Mouse (Mus musculus) c-Kit-negative CD71-positive TER-119-positive erythroid progenitor cells, embryonic 14.5 days (primary cell): ENCODE measurements around the gene Rdh9.
"Not testable (repeated sequence)": the region's sequence is repeated elsewhere in the genome, so short reads cannot be mapped to it uniquely, and the experiment has no call there.

ENCODE experiments used
- DNase-seq: peaks from one replicate; pipeline ENCODE4 v3.0.0-alpha.2; 2013; ENCODE audit warnings: low read depth, low spot score

Gene Rdh9

DNA sequence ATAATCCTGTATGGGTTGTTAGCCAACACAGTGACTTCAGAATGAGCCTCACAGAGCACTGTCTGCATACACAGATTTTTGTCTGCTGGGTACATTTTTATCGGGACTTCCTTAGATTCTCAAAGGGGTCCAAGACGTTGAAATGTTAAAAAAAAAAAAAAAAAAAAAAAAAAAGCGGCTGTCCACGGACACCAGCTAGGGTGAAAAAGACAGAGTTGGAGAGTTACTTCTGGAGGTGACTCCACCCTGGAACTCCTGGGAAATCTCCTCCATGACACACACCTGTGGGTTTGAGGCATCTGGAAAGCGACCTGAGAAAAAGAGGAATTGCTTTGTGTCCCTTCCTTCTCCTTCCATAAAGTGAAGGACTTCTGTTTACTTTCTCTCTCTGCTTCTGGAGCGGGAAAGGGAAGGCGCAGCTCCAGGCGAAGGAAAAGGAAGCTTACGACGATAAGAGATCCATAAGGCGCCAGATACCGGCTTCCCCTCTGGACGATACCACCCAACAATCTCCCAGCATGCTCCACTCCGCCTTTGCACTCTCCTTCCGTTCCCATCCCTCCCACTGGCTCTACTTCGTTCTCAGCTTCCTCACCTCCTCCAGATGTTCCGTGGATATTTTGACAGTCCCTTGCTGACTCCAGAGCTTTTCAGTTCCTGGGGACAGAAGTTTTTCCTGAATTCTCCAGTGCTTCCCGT is 20.3 kb upstream of the Rdh9 start:
- DNase-seq = no peak

DNA sequence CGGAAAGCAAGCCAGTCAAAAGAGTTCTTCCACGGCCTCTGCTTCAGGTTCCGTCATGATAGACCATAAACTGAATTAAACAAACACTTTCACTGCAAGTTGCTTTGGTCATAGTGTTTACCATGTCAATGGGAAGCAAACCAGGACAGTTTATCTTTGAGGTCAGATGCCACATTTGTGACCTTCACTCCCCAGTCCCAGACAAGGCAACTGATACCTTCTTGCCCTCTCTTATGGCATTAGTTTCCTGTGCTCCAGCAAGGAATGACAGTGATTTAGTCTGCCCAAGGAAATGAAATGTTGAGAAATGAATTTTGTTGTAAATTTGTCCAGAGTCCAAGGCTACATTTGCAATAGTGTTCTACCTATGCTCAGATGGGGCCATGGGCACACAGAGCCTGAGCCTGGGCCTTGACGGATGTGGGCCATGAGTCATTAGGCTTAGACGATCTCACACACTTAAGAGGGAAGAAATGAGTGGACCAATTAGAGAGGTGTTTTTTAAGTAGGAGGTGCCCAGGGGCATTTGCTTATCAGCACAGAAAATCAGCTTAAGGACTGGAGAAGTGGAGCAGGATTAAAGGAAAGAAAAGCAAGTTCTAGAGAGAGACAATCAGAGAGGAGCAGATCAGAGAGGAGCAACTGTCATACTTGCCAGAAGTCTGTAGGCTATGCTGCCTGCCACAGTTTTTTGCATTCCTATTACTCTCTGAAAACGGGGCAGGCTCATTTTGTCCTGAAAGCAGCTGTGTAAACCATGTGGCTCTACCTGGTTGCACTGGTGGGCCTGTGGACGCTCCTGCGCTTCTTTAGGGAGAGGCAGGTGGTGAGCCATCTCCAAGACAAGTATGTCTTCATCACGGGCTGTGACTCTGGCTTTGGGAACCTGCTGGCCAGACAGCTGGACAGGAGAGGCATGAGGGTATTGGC is 16.7 kb upstream of the Rdh9 start, which contains the start of the genes Rdh1 and Rdh16f1:
TSS of gene Rdh1 (plus strand) at position 541 of the 930 bp plus-strand sequence.
TSS of gene Rdh16f1 (plus strand) at position 607 of the 930 bp plus-strand sequence.
- no peak for DNase-seq

DNA sequence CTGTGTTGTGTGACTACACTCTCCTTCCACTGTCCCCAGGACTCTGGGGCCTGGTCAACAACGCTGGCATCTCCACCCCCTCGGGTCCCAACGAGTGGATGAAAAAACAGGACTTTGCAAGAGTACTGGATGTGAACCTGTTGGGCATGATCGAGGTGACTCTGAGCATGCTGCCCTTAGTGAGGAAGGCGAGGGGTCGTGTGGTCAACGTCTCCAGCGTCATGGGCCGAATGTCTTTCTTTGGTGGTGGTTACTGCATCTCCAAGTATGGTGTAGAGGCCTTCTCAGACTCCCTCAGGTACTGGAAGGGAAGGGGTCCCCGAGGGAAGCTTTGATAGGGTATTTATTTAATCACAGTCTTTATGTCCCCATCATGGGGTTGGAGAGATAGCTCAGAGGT is 13.3 kb upstream of the Rdh9 start:
- DNase-seq = not testable (repeated sequence)

DNA sequence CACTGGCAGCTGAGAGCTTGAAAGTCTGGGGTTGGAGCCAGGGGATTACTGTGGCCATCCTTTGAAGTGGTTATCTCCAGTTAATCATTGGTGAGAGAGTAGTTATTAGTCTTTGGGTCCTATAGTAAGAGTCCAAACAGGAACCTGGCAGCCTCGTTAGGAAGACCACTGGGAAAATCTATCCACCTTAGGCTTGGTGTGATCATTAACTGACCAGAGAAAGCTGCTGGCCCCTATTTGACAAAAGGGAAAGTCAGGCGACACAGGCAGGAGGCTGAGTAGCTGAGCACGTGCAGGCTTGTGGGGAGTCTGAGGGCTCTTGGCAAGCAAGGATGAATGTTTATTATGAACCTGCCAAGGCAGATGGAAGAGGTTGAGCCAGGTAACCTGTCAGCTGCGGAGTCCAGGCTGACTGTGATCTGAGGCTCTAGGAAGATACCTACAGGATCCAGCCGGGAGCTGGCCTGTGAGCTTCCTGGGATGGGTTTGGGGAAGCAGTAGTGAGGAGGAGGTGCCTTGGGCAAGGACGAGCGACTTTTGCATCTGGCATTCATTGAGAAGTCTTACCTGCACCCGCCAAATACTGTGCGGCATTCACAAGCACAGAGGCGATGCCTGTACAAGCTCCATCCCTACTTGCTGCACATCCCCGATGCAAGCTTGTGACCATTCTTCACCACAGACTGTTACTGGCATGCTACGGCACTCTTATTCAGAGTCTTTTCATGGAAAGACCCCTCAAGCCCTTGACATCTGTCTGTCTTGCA is 12.1 kb upstream of the Rdh9 start:
- DNase-seq = no peak

DNA sequence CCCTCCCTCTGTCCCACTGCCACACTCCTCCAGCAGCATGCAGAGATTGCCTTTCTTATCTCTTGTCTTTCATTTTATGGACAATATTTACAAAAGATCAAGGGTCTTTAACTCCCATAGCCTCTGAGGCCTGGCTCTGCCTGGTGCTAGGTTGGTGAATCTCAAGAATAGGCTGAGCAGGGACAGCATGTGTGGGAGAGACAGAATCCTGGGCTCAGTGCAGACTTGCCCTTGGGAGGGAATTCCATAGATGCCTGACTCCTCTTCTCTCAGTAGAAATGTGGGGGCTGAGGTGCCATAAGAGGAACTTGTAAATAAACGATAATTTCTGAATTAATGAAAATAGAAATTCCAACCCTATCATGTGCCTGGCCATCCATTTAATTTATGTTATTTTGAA is 9.6 kb upstream of the Rdh9 start:
- no peak for DNase-seq

DNA sequence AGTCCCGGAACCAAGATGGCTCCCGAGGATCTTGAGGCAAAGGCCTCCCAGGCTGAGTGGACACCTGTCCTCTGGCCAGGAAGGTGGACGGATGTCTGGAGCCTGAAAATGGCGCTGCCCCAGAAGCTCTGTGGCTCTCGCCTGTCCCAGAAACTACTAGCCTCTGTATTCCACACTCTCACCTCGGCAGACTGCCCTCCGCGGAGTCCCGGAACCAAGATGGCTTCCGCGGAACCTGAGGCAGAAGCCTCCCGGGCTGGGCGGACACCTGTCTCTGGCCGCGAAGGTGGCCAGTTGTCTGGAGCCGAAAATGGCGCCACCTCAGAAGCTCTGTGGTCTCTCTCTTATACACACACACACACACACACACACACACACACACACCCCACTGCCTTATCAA is 6.1 kb downstream of the Rdh9 start:
- DNase-seq = not testable (repeated sequence)

DNA sequence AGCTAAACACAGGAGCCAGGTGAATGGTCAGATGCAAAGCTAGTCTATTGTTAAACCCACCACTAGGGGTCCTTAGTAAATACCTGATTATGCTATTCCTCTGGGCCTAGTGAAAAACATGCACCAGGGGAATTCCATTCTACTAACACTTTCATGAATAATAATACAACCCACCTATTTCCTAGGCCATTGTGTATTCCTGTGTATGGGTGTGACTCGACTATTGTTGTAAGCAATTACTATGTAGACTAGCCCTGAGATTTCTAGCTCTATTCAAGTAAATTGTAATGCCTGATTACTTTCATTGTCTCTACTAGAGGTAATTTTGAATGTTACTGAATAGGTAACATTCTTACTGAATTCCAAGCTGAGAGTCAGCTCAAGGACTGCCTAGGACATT is 9.2 kb downstream of the Rdh9 start:
- not testable (repeated sequence) for DNase-seq

DNA sequence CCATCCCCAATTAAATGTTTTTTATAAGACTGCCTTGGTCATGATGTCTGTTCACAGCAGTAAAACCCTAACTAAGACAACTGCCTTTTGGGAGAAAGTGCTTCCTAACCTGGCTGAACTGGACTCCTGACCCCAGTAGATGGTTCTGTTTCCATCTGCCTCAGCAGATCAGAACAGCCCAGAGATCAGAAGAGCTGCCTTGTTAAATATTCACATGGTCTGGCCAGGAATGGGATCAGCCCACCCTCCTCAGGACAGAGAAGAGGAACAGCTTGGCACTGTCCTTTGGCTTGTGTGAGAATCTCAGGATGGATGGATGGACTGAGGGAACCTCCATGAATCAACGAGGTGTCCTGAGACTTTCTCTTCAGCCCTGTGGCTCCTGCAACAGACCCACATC is 23.1 kb downstream of the Rdh9 start:
- no peak for DNase-seq

DNA sequence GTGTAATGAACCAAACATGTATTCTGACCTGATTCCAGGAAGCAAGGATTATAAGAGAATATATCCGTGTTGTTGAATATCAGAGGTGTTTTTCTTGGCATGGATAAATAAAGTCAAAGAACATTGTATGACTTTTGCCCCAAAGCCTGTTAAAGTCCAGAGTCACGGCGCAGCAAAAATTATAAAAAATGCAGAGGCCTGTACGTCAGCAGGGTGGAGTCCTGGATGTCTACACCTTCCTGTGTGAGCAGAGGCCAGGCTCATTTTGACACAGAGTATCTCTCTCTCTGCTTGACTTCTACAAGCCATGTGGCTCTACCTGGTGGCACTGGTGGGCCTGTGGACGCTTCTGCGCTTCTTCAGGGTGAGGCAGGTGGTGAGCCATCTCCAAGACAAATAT is 24.7 kb downstream of the Rdh9 start, which contains the start of gene Rdh16:
TSS of gene Rdh16 (plus strand) at position 262 of the 400 bp plus-strand sequence.
- no peak for DNase-seq

DNA sequence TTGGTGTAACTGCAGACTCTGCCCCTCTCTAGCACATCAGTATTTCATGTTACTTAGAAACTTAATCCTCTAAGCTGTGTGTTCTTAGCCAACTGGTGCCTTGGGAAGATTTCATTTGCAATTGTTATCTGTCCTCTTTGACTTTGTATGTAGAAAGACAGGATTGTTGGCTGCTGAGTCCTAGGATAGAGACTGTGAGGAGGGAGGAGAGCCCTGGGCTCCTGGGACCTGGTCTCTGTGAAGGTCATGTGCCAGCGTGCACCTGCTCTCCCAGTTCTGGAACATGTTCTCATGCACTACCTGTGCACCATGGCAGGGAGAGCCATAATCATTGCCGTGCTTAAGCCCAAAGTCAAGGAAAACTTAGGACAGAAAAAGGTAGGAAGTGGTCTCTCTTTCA is 25.4 kb downstream of the Rdh9 start:
- no peak for DNase-seq

DNA sequence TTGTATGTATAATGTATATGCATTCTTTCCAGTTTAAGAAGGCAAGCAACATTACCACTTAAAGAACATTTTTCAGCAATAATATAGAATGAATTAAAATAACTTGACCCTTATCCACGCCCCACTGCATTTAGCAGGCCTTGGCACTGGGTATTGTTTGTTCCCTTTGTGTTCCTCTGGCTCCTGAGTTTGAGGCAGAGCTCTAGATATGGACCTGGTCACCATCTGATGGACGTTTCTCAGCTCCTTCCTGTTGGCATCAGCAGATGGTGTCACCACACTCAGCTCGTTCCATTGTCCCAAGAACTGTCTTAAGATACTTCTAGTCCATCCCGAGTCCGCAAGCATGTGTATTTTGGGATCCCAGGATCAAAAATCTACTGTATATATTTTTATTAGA is 26.1 kb downstream of the Rdh9 start:
- DNase-seq = no peak

DNA sequence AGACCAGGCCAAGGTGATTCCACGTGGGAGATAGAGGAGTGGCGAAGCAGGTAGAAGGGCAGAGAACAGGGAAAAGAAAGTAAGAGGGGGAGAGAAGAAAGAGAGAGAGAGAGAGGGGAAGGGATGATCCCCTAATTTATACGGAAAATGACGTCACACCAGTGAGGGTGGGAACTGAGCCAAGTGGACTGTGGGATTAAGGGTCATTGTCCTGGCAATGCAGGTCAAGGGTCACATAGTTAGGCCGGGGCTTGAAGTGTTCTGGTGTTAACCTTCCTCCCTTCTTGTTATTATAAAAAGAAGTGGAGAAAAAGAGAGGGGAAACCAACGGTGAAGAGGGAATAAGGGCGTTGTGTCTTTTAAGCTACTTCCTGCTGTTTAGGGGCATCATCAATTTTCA is 28.2 kb downstream of the Rdh9 start:
- DNase-seq = no peak

DNA sequence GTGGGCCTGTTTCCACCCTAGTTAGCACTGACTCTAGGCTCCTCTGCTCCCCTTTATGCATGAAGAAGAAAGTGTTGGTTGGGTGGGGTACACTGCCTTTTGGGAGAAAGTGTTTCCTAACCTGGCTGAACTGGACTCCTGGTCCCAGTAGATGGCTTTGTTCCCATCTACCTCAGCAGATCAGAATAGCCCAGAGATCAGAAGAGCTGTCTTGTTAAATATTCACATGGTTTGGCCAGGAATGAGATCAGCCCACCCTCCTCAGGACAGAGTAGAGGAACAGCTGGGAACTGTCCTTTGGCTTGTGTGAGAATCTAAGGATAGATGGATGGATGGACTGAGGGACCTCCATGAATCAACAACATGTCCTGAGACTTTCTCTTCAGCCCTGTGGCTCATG is 39.7 kb downstream of the Rdh9 start:
- DNase-seq = no peak

DNA sequence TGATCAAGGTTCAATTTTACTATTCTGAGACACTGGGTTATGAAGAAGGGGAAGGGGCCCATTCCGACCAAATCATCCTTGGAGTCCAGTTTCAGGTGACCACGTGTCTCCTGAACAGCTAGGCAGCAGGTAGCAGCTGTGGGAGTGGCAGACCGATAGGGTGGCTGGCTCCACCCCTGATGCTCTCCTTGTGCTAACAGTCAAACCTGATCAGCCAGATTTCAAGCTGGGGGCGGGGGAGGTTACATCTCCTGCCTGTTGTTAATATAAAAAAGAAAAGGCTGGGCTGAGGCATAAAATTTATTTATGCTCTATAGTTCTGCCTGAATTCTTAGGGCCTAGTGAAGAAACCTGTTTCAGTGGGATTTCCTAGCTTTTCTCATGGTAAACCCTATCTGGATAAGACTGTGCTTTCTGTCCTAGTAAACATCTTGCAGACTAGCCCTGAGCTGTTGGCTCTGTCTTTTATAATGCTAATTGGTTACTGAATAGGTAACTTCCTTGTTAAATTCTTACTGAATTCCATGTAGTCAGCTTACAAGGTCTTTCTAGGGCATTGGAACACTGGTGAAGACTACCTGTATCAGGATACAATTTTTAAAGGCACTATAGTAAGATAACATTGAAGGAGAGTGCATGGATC is 41.2 kb downstream of the Rdh9 start:
- DNase-seq = not testable (repeated sequence)

DNA sequence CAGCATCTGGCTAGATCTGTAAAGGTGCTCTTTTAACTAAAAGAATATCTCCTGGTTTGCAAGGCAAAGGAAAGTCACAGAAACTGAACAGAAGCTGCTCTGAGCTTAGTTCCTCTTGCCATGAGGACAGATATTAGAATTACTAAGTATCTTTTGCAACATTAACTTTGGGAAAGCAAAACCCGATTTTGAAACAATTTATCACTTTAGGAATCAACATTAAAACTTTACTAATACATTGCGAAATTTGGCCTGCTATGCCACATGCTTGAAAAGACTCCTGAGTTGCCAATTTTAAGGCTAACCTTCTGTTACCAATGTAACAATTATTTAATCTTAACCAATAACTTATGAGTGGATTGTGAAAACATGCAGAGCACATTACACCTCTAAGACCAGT is 45.6 kb downstream of the Rdh9 start:
- not testable (repeated sequence) for DNase-seq

DNA sequence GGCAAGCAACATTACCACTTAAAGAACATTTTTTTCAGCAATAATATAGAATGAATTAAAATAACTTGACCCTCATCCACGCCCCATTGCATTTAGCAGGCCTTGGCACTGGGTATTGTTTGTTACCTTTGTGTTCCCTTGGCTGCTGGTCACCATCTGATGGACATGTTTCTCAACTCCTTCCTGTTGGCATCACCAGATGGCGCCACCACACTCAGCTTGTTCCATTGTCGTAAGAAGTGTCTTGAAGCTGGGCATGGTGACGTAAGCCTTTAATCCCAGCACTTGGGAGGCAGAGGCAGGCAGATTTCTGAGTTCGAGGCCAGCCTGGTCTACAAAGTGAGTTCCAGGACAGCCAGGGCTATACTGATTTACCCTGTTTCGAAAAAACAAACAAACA is 49.2 kb downstream of the Rdh9 start:
- DNase-seq = no peak

DNA sequence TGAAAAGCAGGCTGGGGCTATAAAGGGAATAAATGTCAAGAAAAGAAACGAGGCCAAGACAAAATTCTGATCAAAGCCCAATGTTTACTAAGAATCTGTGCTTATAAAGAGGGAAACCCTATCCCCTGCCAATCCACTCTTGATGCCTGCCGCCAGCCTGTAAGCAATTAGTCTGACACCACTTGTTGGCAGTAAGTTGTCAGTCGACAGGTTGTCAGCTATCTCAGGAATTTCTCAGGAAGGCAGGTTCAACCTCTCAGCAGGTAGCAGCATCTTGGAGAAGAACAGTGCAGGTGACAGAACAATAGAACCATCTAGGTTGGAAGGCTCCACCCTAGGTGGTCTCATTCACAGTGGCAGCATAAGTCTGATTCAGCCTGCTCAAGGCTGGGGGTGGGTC is 52.9 kb downstream of the Rdh9 start:
- DNase-seq = no peak

DNA sequence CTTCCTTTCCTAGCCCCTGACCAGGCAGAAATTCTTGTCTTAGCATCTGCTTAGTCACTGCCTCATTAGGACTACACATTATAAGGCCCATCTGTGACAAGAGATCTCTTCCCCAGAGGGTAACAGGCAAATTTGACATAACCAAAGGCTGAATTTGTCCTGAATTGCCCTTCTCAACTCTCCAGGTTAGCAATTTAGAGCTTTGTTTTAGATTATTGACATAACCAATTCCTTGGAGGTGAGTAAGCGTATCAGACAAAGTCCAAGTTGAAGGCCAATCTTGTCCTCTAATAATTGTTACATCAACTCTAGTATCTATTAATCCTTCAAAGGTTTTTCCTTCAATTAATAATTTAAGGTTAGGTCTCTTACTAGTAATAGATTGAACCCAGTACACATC is 58.0 kb downstream of the Rdh9 start:
- not testable (repeated sequence) for DNase-seq

DNA sequence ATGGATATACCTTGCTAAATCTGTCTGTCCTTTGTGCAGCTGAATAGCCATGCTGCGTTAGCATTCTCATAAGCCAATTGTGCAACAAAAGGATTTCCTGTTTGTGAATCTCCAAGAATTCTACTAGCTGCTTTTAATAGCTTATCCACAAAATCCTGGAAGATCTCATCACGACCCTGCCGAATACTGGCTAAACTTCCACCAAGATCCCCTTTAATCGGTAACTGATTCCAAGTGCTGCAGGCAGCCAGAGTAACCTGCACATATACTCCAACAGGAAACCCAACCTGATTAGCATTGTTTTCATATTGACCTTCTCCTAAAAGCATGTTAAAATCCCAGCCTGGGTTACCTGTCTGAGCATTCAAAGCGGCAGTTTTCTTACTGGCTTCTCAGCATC is 59.1 kb downstream of the Rdh9 start:
- DNase-seq = no peak

DNA sequence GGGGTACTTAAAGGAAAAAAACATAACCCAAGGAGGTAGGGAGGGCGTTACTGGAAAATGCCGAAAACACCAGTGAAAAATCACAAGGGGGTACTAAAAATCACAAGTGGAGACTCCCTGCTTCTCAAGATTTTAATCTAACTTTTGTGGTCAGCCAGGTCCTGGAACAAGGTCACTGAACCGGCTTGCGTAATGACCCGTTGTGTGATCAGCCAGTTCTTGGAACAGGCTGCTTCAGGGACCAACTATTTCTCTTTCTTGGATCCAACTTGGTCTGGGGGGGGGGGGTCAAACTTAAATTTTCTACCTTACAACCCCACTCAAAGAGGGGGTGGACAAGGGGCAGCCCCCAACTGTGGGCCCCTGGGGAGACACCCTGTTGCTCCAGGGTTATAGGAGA is 61.6 kb downstream of the Rdh9 start:
- not testable (repeated sequence) for DNase-seq

DNA sequence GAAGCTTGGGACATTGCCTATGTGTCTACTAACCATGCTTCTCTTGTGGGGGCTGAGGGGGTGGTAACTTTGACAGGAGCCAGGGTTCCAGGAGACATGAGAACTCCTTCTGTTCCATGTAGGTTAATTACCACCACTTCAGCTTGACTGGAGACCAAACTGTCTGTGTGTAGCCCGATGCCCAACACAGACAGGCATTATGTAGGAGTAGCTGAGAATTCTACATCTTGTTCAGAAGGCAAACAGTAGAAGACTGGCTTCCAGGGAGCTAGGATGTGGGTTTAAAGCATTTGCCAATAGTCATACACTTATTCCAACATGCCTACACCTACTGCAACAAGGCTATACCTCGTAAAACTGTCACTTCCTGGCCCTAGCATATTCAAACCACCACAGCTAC is 62.4 kb downstream of the Rdh9 start:
- no peak for DNase-seq
